Mouse (Mus musculus) megakaryocyte, embryonic 14.5 days (primary cell): ENCODE data around the gene Ncapg. TPM values are rescaled to one million over a fixed set of nuclear protein-coding genes. Genes with fewer than 3 reads are reported as not detected.

Source experiments
- H3K27me3 ChIP-seq: replicated peaks from 2 replicates; pipeline ENCODE3; 2012; ENCODE audit warnings: inconsistent platforms
- H3K36me3 ChIP-seq: replicated peaks from 2 replicates; pipeline ENCODE3; 2012; ENCODE audit warnings: low read length, inconsistent platforms, mixed read lengths
- H3K4me1 ChIP-seq: 2 replicates; pipeline ENCODE4 v1.6.1; 2012; ENCODE audit warnings: inconsistent platforms
- H3K4me3 ChIP-seq: replicated peaks from 2 replicates; pipeline ENCODE3; 2012; ENCODE audit warnings: moderate library complexity, mild to moderate bottlenecking, inconsistent platforms
- H3K9me3 ChIP-seq: 2 replicates; pipeline ENCODE4 v1.6.1; 2012; ENCODE audit warnings: inconsistent platforms
- FLI1 ChIP-seq: IDR thresholded peaks from 2 replicates; pipeline ENCODE4 v1.6.1; 2012; ENCODE audit warnings: low read length, inconsistent platforms, mixed read lengths
- GATA1 ChIP-seq: IDR thresholded peaks from 3 replicates; pipeline ENCODE4 v1.6.1; 2012; ENCODE audit warnings: mixed read lengths, low read length, inconsistent platforms, borderline replicate concordance
- polyA plus RNA-seq: library from polyadenylated mRNA; stranded (reverse); fragments of >175 nt; gene quantifications from 2 replicates; pipeline ENCODE4 v1.2.3, GENCODE M21; 2012; ENCODE audit warnings: low replicate concordance; ENCODE audit not compliant: insufficient read depth

Gene Ncapg
- polyA plus RNA-seq, 1 experiment, result 0.83 TPM

DNA sequence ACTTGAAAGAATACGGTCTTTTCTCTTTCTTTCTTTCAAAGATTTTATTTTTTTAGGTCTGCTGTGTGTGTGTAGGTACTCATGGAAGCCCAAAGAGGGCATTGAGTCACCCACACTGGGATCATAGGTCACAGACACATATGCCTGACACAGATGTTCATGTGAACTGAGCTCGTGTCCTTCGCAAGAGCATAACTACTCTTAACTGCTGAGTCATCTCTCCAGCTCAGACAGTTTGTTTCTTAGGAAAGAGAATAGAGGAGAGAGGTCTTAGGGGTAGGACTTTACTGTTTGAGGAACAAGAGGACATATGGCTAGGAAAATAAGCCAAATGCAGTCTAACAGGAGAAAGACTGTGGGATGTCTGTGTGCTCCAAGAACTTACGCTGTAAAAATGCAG, 19.4 kb downstream of the Ncapg start:
- no peak for TF ChIP-seq GATA1
- no peaks in the 10 kb centered on the region for H3K27me3 ChIP-seq
- H3K4me3 ChIP-seq, result peak overlapping the region; percentile 42
- H3K36me3 ChIP-seq, result peaks cover 43% of the 10 kb centered on the region
- peaks cover 11% of the 10 kb centered on the region for H3K4me1 ChIP-seq
- no peaks in the 10 kb centered on the region for H3K9me3 ChIP-seq

DNA sequence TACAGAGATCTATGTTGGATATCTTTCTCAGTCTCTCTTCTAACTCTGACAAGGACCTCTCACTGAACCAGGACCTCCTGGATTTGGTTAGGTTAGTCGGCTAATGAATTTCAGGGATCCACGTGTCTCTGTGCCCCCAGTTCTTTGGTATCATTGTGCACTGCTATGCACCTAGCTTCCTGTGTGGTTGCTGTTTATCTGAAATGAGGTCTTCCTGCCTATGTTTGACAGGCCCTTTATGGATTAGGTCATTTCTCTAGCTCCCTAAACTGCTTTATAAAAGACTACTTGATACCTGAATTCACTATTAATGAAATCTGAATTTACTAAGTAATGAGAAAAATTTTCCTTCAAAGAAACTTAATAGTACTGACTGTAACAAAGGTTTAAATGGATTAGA, 21.1 kb downstream of the Ncapg start:
- Histone ChIP-seq H3K9me3 (no peaks in the 10 kb centered on the region), H3K36me3 (peaks cover 45% of the 10 kb centered on the region)
- TF ChIP-seq GATA1, result no peak
- TF ChIP-seq FLI1, result no peak

DNA sequence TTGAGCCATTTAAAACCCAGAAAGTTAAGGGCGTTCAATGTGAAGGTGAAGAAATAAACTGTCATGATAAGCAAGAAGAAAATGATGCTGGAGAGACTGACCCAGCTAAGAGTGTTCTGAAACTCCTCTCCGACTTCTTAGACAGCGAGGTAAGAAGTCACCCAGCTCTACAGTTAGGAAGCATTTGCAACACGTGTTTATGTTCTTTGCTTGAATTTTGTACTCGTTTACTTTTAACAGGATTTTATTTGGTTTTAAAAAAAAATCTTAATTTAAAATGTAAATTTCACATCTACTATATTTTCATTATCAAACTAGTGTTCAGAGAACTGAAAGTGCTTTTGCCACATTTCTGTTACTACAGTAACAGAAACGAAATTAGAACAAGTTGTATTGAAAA, 22.0 kb downstream of the Ncapg start:
- Histone ChIP-seq H3K4me3 (no peak overlapping the region), H3K4me1 (peaks cover 8% of the 10 kb centered on the region), H3K9me3 (no peaks in the 10 kb centered on the region), H3K36me3 (peaks cover 49% of the 10 kb centered on the region), H3K27me3 (no peaks in the 10 kb centered on the region)
- no peak for TF ChIP-seq GATA1
- TF ChIP-seq FLI1, result no peak

More for the DNA sequence above, 21.1 kb downstream of the Ncapg start:
- H3K4me3 ChIP-seq, result no peak overlapping the region
- H3K4me1 ChIP-seq, result peaks cover 8% of the 10 kb centered on the region
- no peaks in the 10 kb centered on the region for H3K27me3 ChIP-seq

DNA sequence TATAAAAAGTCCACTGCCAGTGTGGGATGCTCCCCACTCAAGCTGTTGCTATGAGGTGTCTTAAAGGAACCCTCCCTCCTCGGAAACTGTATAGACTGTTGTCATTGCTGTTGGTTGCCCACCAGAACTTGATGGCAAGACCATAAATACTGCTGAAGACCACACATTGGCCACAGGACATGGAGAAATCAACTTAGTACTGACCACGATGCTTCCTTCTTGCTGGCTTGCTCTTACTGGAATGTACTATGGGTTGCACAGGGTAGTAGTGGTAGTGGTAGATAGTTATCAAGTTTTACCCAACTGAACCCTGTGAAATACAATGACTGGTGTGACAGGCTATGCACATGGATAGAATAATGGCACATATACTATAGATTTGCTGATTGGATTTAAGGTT, 37.1 kb downstream of the Ncapg start:
- Histone ChIP-seq H3K27me3 (no peaks in the 10 kb centered on the region), H3K4me1 (peaks cover 6% of the 10 kb centered on the region), H3K4me3 (no peak overlapping the region), H3K9me3 (no peaks in the 10 kb centered on the region), H3K36me3 (peaks cover 60% of the 10 kb centered on the region)
- TF ChIP-seq FLI1 (no peak), GATA1 (no peak)

DNA sequence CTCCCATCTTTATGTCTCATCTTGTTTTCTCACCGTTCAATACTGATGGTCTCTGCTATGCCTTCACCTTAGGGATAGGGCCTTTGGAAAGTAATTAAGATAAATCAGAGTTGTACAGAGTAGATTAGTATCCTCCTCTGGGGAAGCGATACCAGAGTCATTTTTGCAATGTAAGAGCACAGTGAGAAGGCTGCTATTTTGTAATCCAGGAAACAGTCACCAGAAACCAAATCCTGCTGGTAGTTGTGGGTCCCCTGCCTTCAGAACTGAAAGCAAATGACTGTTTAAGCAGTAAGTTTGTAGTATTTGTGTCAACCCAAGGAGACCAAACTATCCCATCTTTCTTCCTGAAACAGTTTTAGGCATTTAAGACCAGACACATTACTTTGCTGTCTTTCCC, 39.9 kb downstream of the Ncapg start:
- no peaks in the 10 kb centered on the region for H3K27me3 ChIP-seq
- H3K9me3 ChIP-seq, result no peaks in the 10 kb centered on the region
- peaks cover 6% of the 10 kb centered on the region for H3K4me1 ChIP-seq
- peaks cover 45% of the 10 kb centered on the region for H3K36me3 ChIP-seq
- H3K4me3 ChIP-seq, result no peak overlapping the region
- no peak for TF ChIP-seq FLI1
- no peak for TF ChIP-seq GATA1

DNA sequence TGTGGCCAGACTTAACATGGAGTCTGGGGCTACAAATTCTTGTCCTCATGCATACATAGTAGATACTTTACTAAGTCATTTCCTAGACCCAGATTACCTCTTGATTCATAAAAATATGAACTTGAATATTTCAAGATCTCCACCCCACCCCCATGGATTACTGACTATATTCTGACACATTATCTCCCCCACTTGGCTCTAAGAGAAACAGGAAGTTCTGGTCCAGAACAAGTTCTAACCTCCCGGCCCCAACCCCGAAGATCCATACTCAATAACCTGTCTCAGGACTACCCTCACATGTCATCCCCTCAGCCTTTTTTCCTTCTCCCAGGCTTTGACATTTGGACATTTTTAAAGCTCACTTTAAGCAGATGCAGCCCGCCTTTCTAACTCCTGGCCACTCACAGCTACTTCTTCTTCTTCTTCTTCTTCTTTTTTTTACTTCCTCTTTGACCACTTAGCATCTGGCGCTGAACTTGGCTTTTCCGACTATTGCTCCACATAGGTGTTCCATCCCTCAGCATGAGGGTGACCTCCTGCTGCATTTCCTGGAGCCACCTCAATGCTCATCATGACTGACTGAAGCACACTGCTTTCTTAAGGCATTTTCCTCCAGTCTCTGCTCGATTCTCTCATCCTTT, 49.2 kb downstream of the Ncapg start:
- TF ChIP-seq GATA1 (no peak), FLI1 (no peak)
- no peak overlapping the region for H3K4me3 ChIP-seq
- H3K27me3 ChIP-seq, result no peaks in the 10 kb centered on the region

DNA sequence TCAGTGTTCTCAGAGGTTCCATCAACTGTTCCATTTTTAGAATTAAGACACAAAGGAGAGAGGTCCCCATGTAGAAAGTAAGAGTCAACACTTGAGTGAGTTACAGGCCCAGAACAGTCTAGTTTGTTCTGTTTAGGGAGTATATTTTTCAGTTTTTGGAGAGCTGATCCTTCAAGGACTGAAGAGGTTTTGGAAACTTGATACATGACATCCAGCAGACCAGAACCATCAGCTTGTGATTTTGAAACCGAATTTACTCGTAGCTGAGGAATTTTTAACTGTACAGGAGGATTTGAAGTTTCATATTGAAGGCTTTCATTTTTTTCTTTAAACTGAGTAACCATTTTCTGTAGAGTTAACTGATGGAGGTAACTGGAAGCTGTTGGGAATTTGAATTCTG, 64.0 kb downstream of the Ncapg start:
- Histone ChIP-seq H3K27me3 (no peaks in the 10 kb centered on the region), H3K36me3 (peaks cover 38% of the 10 kb centered on the region), H3K4me1 (no peaks in the 10 kb centered on the region), H3K9me3 (no peaks in the 10 kb centered on the region), H3K4me3 (no peak overlapping the region)
- TF ChIP-seq GATA1 (no peak), FLI1 (no peak)

More for the DNA sequence above, 49.2 kb downstream of the Ncapg start:
- peaks cover 4% of the 10 kb centered on the region; the same call in 1 of the 2 replicates for H3K4me1 ChIP-seq
- H3K9me3 ChIP-seq, result no peaks in the 10 kb centered on the region
- H3K36me3 ChIP-seq, result no peaks in the 10 kb centered on the region

DNA sequence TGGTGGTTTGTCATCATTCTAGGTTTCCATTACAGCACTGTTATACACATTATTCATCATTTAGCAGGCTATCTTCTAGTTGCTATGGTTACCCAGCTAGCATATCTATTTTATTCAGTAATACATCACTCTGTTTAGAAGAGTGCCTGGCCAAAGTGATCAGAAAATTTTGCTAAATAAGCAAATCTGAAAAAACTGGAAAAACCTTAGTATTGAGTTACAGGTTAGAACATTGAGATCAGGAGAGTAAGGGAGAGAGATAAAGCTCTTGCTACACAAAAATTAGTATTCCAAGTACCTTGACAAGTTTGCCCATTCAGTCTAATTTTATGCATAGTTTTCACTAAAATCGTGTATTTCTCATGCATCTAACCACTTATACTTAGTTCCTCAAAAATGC, 68.2 kb downstream of the Ncapg start:
- H3K9me3 ChIP-seq, result no peaks in the 10 kb centered on the region
- no peaks in the 10 kb centered on the region for H3K27me3 ChIP-seq
- TF ChIP-seq GATA1, result no peak
- TF ChIP-seq FLI1, result no peak
- no peak overlapping the region for H3K4me3 ChIP-seq
- no peaks in the 10 kb centered on the region for H3K4me1 ChIP-seq
- H3K36me3 ChIP-seq, result peaks cover 50% of the 10 kb centered on the region

Other genes starting within 250 kb of the Ncapg start
- gene Qdpr, start 219.7 kb upstream of the Ncapg start, polyA plus RNA-seq, result 98.7 and 117 TPM in 2 replicates
- not detected in 2 replicates for gene Clrn2, start 216.2 kb upstream of the Ncapg start, polyA plus RNA-seq
- gene Lap3, start 176.5 kb upstream of the Ncapg start, polyA plus RNA-seq, result 11.9 and 14.8 TPM in 2 replicates
- gene Med28, start 149.7 kb upstream of the Ncapg start, polyA plus RNA-seq, result 28.8 and 87.9 TPM in 2 replicates
- 0.12 TPM in 1 of 2 replicates, not detected in the other for gene Fam184b, start 30.3 kb upstream of the Ncapg start, polyA plus RNA-seq
- gene Lcorl, start 187.7 kb downstream of the Ncapg start, polyA plus RNA-seq, result 0.73 and 6.0 TPM in 2 replicates